Mouse (Mus musculus) splenic B cell, adult 2 months (primary cell): ENCODE measurements around the gene Calml4.

Experiments
- DNase-seq: peaks from one replicate; pipeline ENCODE4 v3.0.0-alpha.2; 2011; ENCODE audit warnings: low read depth, low spot score
- H3K27me3 ChIP-seq: 2 replicates; pipeline ENCODE4 v1.6.1; 2012; ENCODE audit warnings: mild to moderate bottlenecking, low read length, moderate library complexity, mixed read lengths; ENCODE audit not compliant: control insufficient read depth, poor library complexity, insufficient read depth, severe bottlenecking
- H3K36me3 ChIP-seq: 2 replicates; pipeline ENCODE4 v1.6.1; 2012; ENCODE audit warnings: mild to moderate bottlenecking, low read length, moderate library complexity, mixed read lengths; ENCODE audit not compliant: control insufficient read depth, poor library complexity, insufficient read depth, severe bottlenecking

Gene Calml4

DNA sequence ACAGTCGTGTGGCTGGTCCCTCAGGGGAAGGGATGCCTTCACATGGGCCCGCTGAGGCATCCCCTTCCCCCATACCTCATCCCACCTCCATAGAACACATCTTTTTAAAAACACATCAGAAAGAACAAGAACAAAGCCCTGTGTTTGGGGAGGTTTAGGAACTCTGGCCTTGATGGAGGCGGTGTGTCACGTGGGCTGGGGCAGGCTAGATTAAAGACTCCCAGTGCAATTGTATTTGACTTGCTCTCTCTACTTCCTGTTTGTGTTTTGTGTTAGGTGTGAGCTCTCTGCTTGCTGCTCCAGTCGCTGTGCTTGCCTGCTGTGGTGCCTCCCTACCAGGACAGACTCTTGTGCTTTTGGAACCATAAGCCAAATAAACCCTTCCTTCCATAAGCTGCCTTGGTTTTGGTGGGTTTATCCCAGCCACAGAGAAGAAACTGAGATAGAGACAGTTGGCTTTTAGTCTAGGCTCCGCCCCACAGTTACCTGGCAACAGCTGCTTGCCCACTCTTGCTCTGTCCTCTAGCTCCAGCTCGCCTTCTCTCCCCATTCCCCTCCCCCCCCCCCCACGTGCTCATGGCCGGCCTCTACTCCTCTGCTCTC, 32.0 kb upstream of the Calml4 start:
- Histone ChIP-seq H3K27me3 (no peaks in the 10 kb centered on the region), H3K36me3 (no peaks in the 10 kb centered on the region)
- DNase-seq: no peak

DNA sequence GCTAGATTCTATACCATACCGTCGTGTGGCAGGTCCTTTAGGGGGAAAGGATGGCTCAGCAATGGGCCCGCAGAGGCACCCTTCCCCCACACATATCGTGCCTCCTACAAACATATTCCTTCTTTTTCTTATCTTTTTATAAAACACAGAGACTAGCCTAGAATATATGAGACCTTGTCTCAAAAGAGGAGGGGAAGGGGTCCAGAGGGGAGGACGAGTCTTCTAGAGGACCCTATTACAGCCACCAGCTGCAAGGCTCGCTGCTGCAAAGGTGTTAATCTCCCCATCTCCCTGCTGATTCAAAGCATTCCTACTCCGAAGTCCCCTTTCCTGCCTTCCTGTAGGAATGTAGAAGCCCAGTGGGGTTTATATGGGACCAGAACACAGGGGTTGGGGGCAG, 31.4 kb upstream of the Calml4 start:
- DNase-seq: no peak

DNA sequence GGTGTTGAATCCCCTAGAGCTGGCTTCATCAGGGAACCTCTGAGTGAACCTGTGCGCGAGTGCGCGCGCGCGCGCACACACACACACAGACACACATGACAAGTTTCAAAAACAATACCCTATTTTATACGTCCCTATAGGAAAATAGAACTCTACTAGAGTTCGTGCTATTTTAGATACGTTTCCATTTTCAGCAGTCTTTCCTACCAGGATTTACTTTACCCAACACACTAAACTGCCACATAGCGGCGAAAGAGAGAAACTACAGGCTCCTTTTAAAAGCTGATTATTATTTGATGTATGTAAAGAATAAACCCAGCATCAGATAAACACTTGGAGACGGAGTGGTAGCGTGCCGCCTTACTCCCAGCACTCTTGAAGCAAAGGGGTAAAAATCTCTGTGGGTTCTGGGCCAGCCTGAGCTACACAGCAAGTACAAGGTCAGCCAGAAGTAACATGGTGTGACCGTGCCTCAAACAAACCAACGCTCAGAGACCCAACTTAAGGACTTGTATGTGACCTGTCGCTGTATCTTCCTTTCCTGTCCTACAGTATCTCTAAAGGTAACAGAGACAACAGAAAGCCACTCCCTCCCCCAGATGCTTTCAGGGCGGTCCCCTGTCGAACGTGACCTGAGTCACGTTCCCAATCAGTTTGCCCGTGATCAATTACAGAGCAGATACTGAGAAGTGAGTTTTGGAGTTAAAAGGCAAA, 29.8 kb upstream of the Calml4 start:
- Histone ChIP-seq H3K27me3 (no peaks in the 10 kb centered on the region), H3K36me3 (no peaks in the 10 kb centered on the region)
- DNase-seq: peak; percentile 47

More for the DNA sequence above, 31.4 kb upstream of the Calml4 start:
- Histone ChIP-seq H3K27me3 (no peaks in the 10 kb centered on the region), H3K36me3 (no peaks in the 10 kb centered on the region)

DNA sequence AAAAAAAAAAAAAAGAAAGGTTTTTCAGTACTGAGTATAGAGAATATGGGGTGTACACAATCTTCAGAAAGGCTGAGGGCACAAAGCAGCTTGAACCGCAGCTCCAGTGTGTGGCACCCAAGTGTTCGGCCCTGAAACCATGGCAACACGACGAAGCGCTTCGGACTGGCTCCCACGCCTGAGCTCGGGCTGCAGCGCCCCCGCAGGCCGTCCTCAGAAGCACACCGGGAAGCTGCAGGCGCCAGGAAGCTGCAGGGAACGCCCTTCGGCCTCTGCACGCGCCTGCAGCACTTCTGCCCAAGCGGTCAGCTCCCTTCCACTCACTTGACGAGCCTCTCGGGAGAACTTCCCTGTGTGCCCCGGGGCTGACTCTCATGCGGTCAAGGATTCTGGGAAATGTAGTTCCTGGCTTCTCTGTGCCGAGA, 29.2 kb upstream of the Calml4 start:
- H3K36me3 ChIP-seq: no peaks in the 10 kb centered on the region
- peak; percentile 95 for DNase-seq
- no peaks in the 10 kb centered on the region for H3K27me3 ChIP-seq

- DNase-seq: no peak
- H3K27me3 ChIP-seq: no peaks in the 10 kb centered on the region
- no peaks in the 10 kb centered on the region for H3K36me3 ChIP-seq
Observed at GRCm38 (mm10) chr9:62829877-62830276, 28.0 kb upstream of the Calml4 start.

GRCm38 (mm10) chr9:62834906-62835305, 23.0 kb upstream of the Calml4 start:
- Histone ChIP-seq H3K36me3 (no peaks in the 10 kb centered on the region), H3K27me3 (no peaks in the 10 kb centered on the region)
- DNase-seq: no peak

DNA sequence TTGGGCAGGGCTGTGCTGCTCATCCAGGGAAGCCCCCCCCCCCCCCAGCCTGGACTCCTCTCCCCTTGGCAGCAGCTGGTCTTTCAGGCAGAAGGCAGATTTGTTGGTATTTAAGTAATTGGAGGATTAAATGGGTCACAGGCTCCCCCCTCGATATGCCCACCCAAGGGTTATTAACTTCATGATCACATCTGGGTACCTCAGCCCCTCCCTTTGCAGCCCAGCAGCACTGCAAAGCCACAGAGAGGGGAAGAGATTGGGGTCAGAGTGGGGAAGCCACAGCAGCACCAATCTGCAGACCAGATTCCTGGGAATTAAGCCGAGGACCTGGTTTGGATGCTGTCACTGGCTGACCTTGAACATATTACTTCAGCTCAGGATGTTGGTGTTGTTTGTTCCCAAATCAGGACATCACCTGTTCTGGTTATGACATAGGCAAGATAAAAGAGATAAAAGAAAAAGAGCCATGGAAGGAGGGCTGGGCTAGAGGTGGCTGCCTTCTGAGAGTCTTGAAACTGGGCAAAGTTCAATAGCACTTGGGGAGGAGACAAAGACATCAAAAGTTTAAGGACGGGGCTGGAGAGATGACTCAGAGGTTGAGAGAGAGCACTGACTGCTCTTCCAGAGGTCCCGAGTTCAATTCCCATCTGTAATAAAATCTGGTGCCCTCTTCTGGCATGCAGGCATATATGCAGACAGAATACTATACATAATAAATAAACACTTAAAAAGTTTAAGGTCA, 22.0 kb upstream of the Calml4 start:
- DNase-seq: no peak
- Histone ChIP-seq H3K27me3 (no peaks in the 10 kb centered on the region), H3K36me3 (no peaks in the 10 kb centered on the region)

- Histone ChIP-seq H3K27me3 (no peaks in the 10 kb centered on the region), H3K36me3 (no peaks in the 10 kb centered on the region)
- no peak for DNase-seq
Observed at GRCm38 (mm10) chr9:62837611-62838010, 20.3 kb upstream of the Calml4 start.

GRCm38 (mm10) chr9:62838146-62838505, 19.8 kb upstream of the Calml4 start:
- H3K36me3 ChIP-seq: no peaks in the 10 kb centered on the region
- no peaks in the 10 kb centered on the region for H3K27me3 ChIP-seq
- DNase-seq: no peak

- Histone ChIP-seq H3K36me3 (no peaks in the 10 kb centered on the region), H3K27me3 (no peaks in the 10 kb centered on the region)
- peak; percentile 69 for DNase-seq
Observed at GRCm38 (mm10) chr9:62838506-62839171, 19.2 kb upstream of the Calml4 start, which contains the start of gene Cln6. Gene Cln6 (plus strand): TSS chr9:62838785.

DNA sequence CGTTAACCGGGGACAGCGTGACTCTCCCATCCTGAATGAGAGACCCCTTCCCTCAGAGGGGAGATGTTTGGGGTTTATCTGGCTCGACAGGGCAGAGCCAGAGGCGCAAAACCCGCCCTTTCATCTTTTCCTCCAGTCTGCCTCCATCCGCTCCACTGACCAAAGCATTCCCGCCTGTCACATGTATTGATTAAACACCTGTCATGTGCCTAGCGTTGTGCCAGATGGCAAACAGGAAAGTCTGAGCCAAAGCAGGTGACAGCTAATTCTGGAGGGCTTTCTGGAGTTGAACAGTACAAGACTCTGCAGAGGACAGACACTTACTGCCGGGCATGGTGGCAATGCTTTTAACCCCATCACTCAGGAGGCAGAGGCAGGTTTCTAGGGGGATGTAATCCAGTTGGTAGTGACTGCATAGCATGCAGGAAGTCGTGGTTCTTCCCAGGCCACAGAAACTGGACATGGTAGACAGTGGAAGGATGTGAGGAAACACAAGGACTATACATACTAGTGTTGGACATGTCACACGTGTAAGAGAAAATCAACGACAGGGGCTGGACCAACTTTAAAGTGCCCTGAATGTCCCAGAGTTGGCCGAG, 18.6 kb upstream of the Calml4 start:
- Histone ChIP-seq H3K36me3 (no peaks in the 10 kb centered on the region), H3K27me3 (no peaks in the 10 kb centered on the region)
- DNase-seq: peak; percentile 26

DNA sequence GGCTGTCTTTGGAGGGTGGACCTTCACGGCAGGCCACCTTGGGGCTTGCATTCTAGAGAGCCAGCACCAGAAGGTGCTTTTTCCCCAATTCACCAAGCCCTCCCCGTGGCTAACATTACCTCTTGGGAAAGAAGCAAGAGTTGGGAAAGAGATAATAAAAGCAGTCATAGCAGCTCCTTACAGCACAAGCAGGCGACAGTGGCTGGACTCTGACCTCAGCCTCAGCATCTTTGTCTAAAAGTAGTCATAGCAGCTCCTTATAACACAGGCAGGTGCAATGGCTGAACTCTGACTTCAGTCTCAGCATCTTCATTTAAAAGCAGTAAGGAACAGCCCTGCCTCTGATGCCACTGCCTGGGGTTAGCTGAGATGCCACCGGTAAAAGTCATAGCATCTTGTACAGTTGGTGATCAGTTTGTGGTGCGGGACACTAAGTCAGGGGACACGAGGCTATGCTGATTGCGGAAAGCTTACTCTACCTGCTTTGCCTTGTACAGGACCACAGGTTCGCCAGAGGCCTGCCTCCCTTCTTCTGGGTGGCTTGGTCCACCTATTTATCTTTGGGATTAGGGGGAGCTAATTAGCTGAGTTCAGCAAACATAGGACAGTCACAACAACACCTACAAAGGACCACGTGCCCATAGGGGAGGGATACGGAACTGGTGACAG, 14.4 kb upstream of the Calml4 start:
- no peaks in the 10 kb centered on the region for H3K27me3 ChIP-seq
- H3K36me3 ChIP-seq: no peaks in the 10 kb centered on the region
- no peak for DNase-seq

GRCm38 (mm10) chr9:62844461-62844860, 13.4 kb upstream of the Calml4 start:
- no peaks in the 10 kb centered on the region for H3K36me3 ChIP-seq
- DNase-seq: no peak
- H3K27me3 ChIP-seq: no peaks in the 10 kb centered on the region

- no peaks in the 10 kb centered on the region for H3K36me3 ChIP-seq
- peak; percentile 92 for DNase-seq
Observed at GRCm38 (mm10) chr9:62847694-62848093, 10.2 kb upstream of the Calml4 start.

More at GRCm38 (mm10) chr9:62847694-62848093, 10.2 kb upstream of the Calml4 start:
- H3K27me3 ChIP-seq: no peaks in the 10 kb centered on the region
